Mouse (Mus musculus): ENCODE data around the gene Mgat5.

DNA sequence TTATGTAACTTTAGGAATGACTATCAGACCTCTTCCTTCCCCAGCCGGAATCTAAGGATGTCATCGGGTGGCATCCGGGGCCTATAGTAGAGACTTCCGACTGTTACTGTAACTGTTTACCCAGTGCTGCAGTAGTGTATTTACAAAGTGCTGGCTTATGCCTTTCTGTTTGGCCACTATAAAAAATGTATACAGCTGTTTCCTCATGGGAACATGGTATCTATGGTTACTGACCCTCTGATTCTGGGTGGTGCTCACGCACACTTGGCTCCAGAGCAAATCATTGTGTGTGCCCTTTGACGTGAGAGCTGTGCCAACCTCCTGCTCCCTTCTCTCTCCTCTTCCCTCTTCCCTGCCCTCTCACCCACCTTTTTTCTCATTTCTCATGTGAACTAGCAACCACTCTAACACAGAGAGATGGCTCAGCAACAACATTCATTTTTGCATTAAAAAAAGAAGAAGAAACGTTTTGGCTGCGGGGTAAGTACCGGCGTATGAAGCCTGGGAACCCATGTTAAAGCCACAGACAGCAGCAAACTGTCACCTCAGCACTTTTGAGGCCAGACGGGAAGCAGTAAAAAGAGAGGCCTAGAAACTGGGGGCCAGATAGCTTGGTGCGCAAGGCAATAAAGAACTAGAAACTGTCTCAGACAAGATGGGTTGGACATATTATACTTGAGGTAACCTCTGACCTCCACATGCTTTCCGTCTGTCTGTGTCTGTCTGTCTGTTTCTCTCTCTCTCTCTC, 65.6 kb downstream of the Mgat5 start:
- no peak for TF ChIP-seq POLR2A (IDR thresholded peaks at IDR 0.05; ENCODE audit: borderline replicate concordance, low read depth, low read length)
- TF ChIP-seq CTCF (IDR thresholded peaks at IDR 0.05; ENCODE audit: low read depth, low read length): no peak
